Mouse (Mus musculus) adrenal gland, postnatal 14 days (tissue): Measurements from ENCODE around the gene S100a9. TPM values are rescaled to one million over a fixed set of nuclear protein-coding genes. Genes with fewer than 3 reads are reported as not detected.

ENCODE experiments used
- total RNA-seq: library from RNA; stranded (reverse); gene quantifications from 2 replicates; pipeline ENCODE4 v1.2.3, GENCODE M21; 2021

The S100a9 gene
- total RNA-seq, 1 experiment from 2014 or later, result 30.5 TPM

Other genes starting within 250 kb of the S100a9 start
- 120 and 132 TPM in 2 replicates for gene Npr1, start 229.9 kb downstream of the S100a9 start, total RNA-seq
- 54.7 and 66.2 TPM in 2 replicates for gene Ilf2, start 219.6 kb downstream of the S100a9 start, total RNA-seq
- gene Snapin, start 204.7 kb downstream of the S100a9 start, total RNA-seq, result 46.1 and 49.2 TPM in 2 replicates
- 108 and 112 TPM in 2 replicates for gene Chtop, start 186.2 kb downstream of the S100a9 start, total RNA-seq
- 294 and 337 TPM in 2 replicates for gene S100a1, start 181.3 kb downstream of the S100a9 start, total RNA-seq
- gene S100a13, start 181.3 kb downstream of the S100a9 start, total RNA-seq, result 75.0 and 84.7 TPM in 2 replicates
- gene S100a14, start 168.9 kb downstream of the S100a9 start, total RNA-seq, result 0.56 and 0.85 TPM in 2 replicates
- gene S100a16, start 158.5 kb downstream of the S100a9 start, total RNA-seq, result 63.6 and 71.4 TPM in 2 replicates
- gene S100a3, start 135.1 kb downstream of the S100a9 start, total RNA-seq, result not detected in 2 replicates
- not detected in 2 replicates for gene S100a2, start 105.5 kb downstream of the S100a9 start, total RNA-seq
- not detected in 2 replicates for gene Gm42674, start 93.8 kb downstream of the S100a9 start, total RNA-seq
- gene S100a4, start 92.0 kb downstream of the S100a9 start, total RNA-seq, result 9.6 and 18.7 TPM in 2 replicates
- gene S100a5, start 87.2 kb downstream of the S100a9 start, total RNA-seq, result not detected in 2 replicates
- gene S100a6, start 82.8 kb downstream of the S100a9 start, total RNA-seq, result 54.3 and 59.5 TPM in 2 replicates
- gene S100a7a, start 41.7 kb downstream of the S100a9 start, total RNA-seq, result not detected in 2 replicates
- 11.8 and 25.3 TPM in 2 replicates for gene S100a8, start 26.7 kb downstream of the S100a9 start, total RNA-seq
- not detected in 2 replicates for gene Pglyrp4, start 31.2 kb upstream of the S100a9 start, total RNA-seq
- not detected in 2 replicates for gene Gm5849, start 82.2 kb upstream of the S100a9 start, total RNA-seq